In the genomic region with DNA sequence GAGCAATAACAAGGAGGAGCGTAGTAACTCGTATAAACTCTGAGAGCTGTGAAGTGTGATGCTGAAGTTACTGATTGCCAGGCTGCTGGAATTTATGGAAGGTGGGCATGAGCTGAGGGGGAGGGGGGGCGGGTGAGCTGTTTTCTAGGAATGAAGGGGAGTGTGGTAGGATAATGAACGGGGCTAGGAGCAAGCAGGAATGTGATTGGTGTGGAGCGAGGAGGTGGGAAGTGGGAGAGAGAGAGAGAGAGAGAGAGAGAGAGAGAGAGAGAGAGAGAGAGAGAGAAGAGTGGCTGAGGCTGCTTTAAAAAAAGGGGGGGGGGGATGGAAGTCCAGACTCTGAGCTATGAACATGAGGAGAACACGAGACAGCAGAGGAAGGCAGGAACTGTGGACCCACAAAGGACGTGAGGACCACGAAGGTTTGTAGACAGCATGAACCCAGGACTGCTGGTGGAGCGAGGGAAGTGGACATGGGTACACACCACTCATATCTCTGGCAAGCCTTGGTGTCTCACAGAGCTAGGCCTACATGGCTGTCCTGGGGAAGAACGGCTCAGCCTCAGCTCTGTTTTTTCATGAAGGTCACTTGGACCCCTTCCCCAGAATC, we compare ENCODE assay signal across 8 mouse cellular contexts. TPM values are rescaled to one million over a fixed set of nuclear protein-coding genes. Genes with fewer than 3 reads are reported as not detected.
DNase-seq lines count a peak whose midpoint lies in the region; ATAC-seq and TF ChIP-seq lines count a peak whose summit lies in the region.

No protein-coding gene starts in this region.

- H3K27ac ChIP-seq in gastrocnemius, adult 2 months: no peak overlapping the region
- peak overlapping the region; percentile 97 for H3K27ac ChIP-seq in hindbrain, embryonic 14.5 days
- H3K27ac ChIP-seq in midbrain, embryonic 11.5 days (ENCODE audit: low read depth, low read length): peak overlapping the region; percentile 95; the same call in 1 of the 2 replicates

- H3K4me1 ChIP-seq in hindbrain, embryonic 14.5 days (replicated peaks; ENCODE audit: control insufficient read depth, insufficient read depth, low read length): peaks cover 31% of the 10 kb centered on the region
- peaks cover 18% of the 10 kb centered on the region for H3K4me1 ChIP-seq in midbrain, embryonic 11.5 days (ENCODE audit: control insufficient read depth, insufficient read depth, low read length)

- no peak for TF ChIP-seq CTCF in gastrocnemius, adult 2 months (IDR thresholded peaks at IDR 0.05)

- intact Hi-C loops in gastrocnemius, adult 2 months (cut with DNase I): no loop called here
- intact Hi-C loops in gastrocnemius, postnatal 14 days (cut with DNase I; ENCODE audit: low total_unique reads): loop anchor here (5.0 kb wide), 1 partner anchor 72 kb away; no protein-coding TSS in a partner anchor

- ATAC-seq in hindbrain, embryonic 14.5 days (ENCODE audit: low FRiP score): peak; percentile 15; the same call in 1 of the 2 replicates
- ATAC-seq in midbrain, embryonic 11.5 days (ENCODE audit: low FRiP score): no peak
- ATAC-seq in inflammation-experienced regulatory T-cells, adult 6 months: no peak

- H3K4me3 ChIP-seq in gastrocnemius, adult 2 months: peak overlapping the region; percentile 88; the same call in 1 of the 2 replicates
- H3K4me3 ChIP-seq in hindbrain, embryonic 14.5 days (replicated peaks; ENCODE audit: low read length): 0 out of 2 replicates have a peak overlapping the region, but pooled peaks have one; percentile 51
- H3K4me3 ChIP-seq in midbrain, embryonic 11.5 days (ENCODE audit: low read depth, low read length): 0 out of 2 replicates have a peak overlapping the region, but pooled peaks have one; percentile 87

- H3K4me2 ChIP-seq in hindbrain, embryonic 14.5 days (replicated peaks): peak overlapping the region; percentile 71
- H3K4me2 ChIP-seq in midbrain, embryonic 11.5 days: peak overlapping the region; percentile 74

- H3K36me3 ChIP-seq in hindbrain, embryonic 14.5 days (replicated peaks; ENCODE audit: control insufficient read depth, insufficient read depth): no peaks in the 10 kb centered on the region
- H3K36me3 ChIP-seq in midbrain, embryonic 11.5 days (ENCODE audit: control insufficient read depth, insufficient read depth, low read length): no peaks in the 10 kb centered on the region

- no peaks in the 10 kb centered on the region for H3K27me3 ChIP-seq in hindbrain, embryonic 14.5 days (ENCODE audit: control insufficient read depth, insufficient read depth, low read length)
- H3K27me3 ChIP-seq in midbrain, embryonic 11.5 days (ENCODE audit: control insufficient read depth, insufficient read depth, low read length): no peaks in the 10 kb centered on the region

- H3K9me3 ChIP-seq in hindbrain, embryonic 14.5 days (ENCODE audit: control insufficient read depth, low read length): no peaks in the 10 kb centered on the region
- peaks cover 3% of the 10 kb centered on the region; the same call in 1 of the 2 replicates for H3K9me3 ChIP-seq in midbrain, embryonic 11.5 days (ENCODE audit: control insufficient read depth, low read length)

- WGBS in hindbrain, embryonic 14.5 days: 28% methylated on average over 9 of the region's 10 CpGs
- WGBS in midbrain, embryonic 11.5 days: 39% methylated on average over 10 of the region's 10 CpGs

- peak overlapping the region; percentile 78; the same call in 1 of the 2 replicates for H3K9ac ChIP-seq in hindbrain, embryonic 14.5 days
- H3K9ac ChIP-seq in midbrain, embryonic 11.5 days (ENCODE audit: low read length): peak overlapping the region; percentile 86; the same call in 1 of the 2 replicates

- no peak for DNase-seq in gastrocnemius, adult 2 months
- no peak for DNase-seq in gastrocnemius, postnatal 14 days
- DNase-seq in embryo, embryonic 10.5 days (ENCODE audit: low spot score): peak; percentile 62
- no peak for DNase-seq in hindbrain, embryonic 14.5 days (ENCODE audit: low spot score)
- DNase-seq in midbrain, embryonic 11.5 days (ENCODE audit: low spot score, missing footprints): no peak
- no peak for DNase-seq in right cerebral cortex, postnatal 4 days
- DNase-seq in right cerebral cortex, postnatal 10 days (ENCODE audit: low spot score in 2 of 2): no peak

RNA-seq across cellular contexts. Expression of a gene that starts 1.2 kb away (rescaled TPM):
- total RNA-seq in gastrocnemius, adult 2 months (2021): 1 to 10 TPM; 3.0 to 3.9 TPM
- total RNA-seq in gastrocnemius, postnatal 14 days (2021): 1 to 10 TPM; 4.3 to 5.2 TPM
- polyA plus RNA-seq in hindbrain, embryonic 14.5 days (2014; fragmentation: Nextera tagmentation; extraction: Ambion mirVana): 51.8 and 62.3 TPM in 2 replicates
- 59.8 and 60.3 TPM in 2 replicates for polyA plus RNA-seq in midbrain, embryonic 11.5 days (2014; fragmentation: Nextera tagmentation; extraction: Ambion mirVana)
- polyA plus RNA-seq in inflammation-experienced regulatory T-cells, adult 6 months (2017; shearing (Covaris generic)): 1 to 10 TPM; 1.1 to 6.1 (median 4.0) TPM
